In the genomic region with DNA sequence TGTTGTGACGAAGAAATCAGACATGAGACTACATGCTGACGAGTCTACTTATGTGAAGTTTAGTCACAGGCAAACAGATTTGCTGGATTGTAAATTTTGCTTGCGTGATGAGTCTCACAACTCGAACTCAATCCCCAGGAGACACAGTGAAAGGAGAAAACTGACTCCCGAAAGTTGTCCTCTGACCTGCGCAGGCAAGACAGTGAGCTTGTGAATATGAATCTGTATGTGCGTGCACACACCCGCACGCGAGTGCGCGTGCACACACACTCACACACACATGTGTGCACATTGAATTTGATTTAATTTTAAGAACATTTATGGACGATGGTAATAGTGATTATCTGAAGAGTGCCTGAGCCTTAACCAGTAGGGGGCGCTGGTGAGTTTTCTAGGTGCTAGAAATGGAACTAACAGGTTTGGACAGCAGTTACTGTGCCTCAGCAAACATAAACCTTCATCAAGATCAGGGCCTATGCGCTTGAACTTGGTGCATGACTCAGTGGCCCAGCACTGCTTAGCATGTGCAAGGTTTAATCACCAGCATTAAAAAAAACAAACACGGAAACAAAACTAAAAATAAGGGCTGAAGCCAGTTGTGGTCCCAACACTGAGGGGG, we compare ENCODE assay signal across 8 mouse cellular contexts. TPM values are rescaled to one million over a fixed set of nuclear protein-coding genes. Genes with fewer than 3 reads are reported as not detected.
DNase-seq lines count a peak whose midpoint lies in the region; ATAC-seq and TF ChIP-seq lines count a peak whose summit lies in the region.

No protein-coding gene starts in this region.

- H3K79me2 ChIP-seq in liver, adult 2 months (ENCODE audit: control insufficient read depth, insufficient read depth, low read length), result no peaks in the 10 kb centered on the region

- no peaks in the 10 kb centered on the region for H3K36me3 ChIP-seq in kidney, embryonic 14.5 days (ENCODE audit: control insufficient read depth, insufficient read depth, low read length)
- no peaks in the 10 kb centered on the region for H3K36me3 ChIP-seq in embryonic facial prominence, embryonic 13.5 days
- H3K36me3 ChIP-seq in liver, adult 2 months (ENCODE audit: control insufficient read depth, insufficient read depth, low read length), result no peaks in the 10 kb centered on the region

- H3K9me3 ChIP-seq in kidney, embryonic 14.5 days (ENCODE audit: control insufficient read depth, low read length), result no peaks in the 10 kb centered on the region
- no peaks in the 10 kb centered on the region for H3K9me3 ChIP-seq in embryonic facial prominence, embryonic 13.5 days

- 47% methylated on average over 16 of the region's 16 CpGs for WGBS in kidney, embryonic 14.5 days
- WGBS in embryonic facial prominence, embryonic 13.5 days, result 33% methylated on average over 16 of the region's 16 CpGs
- 35% methylated on average over 16 of the region's 16 CpGs for WGBS in liver, adult 2 months

- no peaks in the 10 kb centered on the region for H3K27me3 ChIP-seq in kidney, embryonic 14.5 days (ENCODE audit: control insufficient read depth, insufficient read depth, low read length)
- H3K27me3 ChIP-seq in embryonic facial prominence, embryonic 13.5 days, result peaks cover 7% of the 10 kb centered on the region; the same call in 1 of the 2 replicates
- no peaks in the 10 kb centered on the region for H3K27me3 ChIP-seq in liver, adult 2 months (ENCODE audit: control insufficient read depth, insufficient read depth, low read length)

- no peaks in the 10 kb centered on the region for H3K4me1 ChIP-seq in kidney, embryonic 14.5 days (ENCODE audit: control insufficient read depth, insufficient read depth, low read length)
- H3K4me1 ChIP-seq in embryonic facial prominence, embryonic 13.5 days, result peaks cover 2% of the 10 kb centered on the region; the same call in 1 of the 2 replicates
- H3K4me1 ChIP-seq in liver, adult 2 months (ENCODE audit: control insufficient read depth, insufficient read depth, low read length), result no peaks in the 10 kb centered on the region

- H3K9ac ChIP-seq in kidney, embryonic 14.5 days (ENCODE audit: low read depth, low read length), result no peak overlapping the region
- H3K9ac ChIP-seq in embryonic facial prominence, embryonic 13.5 days, result 0 out of 2 replicates have a peak overlapping the region, but pooled peaks have one; percentile 6
- no peak overlapping the region for H3K9ac ChIP-seq in liver, adult 2 months (ENCODE audit: low read depth, low read length)

- TF ChIP-seq CTCF in liver, adult 2 months (IDR thresholded peaks at IDR 0.05; ENCODE audit: low read depth, low read length), result peak; percentile 10; the same call in 1 of the 2 replicates

- no peak for TF ChIP-seq POLR2A in liver, adult 2 months (IDR thresholded peaks at IDR 0.05; ENCODE audit: extremely low read depth, insufficient read depth, low read length)

- no peak overlapping the region for H3K4me2 ChIP-seq in kidney, embryonic 14.5 days (replicated peaks; ENCODE audit: low read depth, low read length)
- no peak overlapping the region; the same call in 1 of the 2 replicates for H3K4me2 ChIP-seq in embryonic facial prominence, embryonic 13.5 days

- H3K27ac ChIP-seq in kidney, embryonic 14.5 days (ENCODE audit: low read depth, low read length), result no peak overlapping the region
- H3K27ac ChIP-seq in embryonic facial prominence, embryonic 13.5 days, result no peak overlapping the region
- no peak overlapping the region for H3K27ac ChIP-seq in liver, adult 2 months (replicated peaks; ENCODE audit: insufficient read depth, low read depth, low read length)

- no peak for ATAC-seq in kidney, embryonic 14.5 days (ENCODE audit: low FRiP score, low TSS enrichment)
- no peak for ATAC-seq in embryonic facial prominence, embryonic 13.5 days (ENCODE audit: insufficient number of reproducible peaks, insufficient read depth, low FRiP score, low TSS enrichment, low read depth)

- DNase-seq in kidney, adult 11 months, result peak; percentile 37
- peak; percentile 88 for DNase-seq in adrenal gland, postnatal 25 days
- peak; percentile 48 to 85 for DNase-seq in kidney, adult 8-10 months
- peak; percentile 60 for DNase-seq in liver, adult 2 months (ENCODE audit: extremely low read depth, low read depth, low spot score)
- DNase-seq in retina, postnatal 1 day, result peak; percentile 85
- DNase-seq in thymus, postnatal 4 days, result peak; percentile 94

- no peak overlapping the region for H3K4me3 ChIP-seq in kidney, embryonic 14.5 days (ENCODE audit: low read length)
- no peak overlapping the region for H3K4me3 ChIP-seq in embryonic facial prominence, embryonic 13.5 days
- H3K4me3 ChIP-seq in liver, adult 2 months (ENCODE audit: insufficient read depth, low read depth, low read length), result no peak overlapping the region

RNA-seq across cellular contexts. Expression of gene Gucy2e, which starts 35.4 kb away (rescaled TPM):
- polyA plus RNA-seq in kidney, embryonic 14.5 days (2014; fragmentation: Nextera tagmentation; extraction: Ambion mirVana), result 0.07 and 0.11 TPM in 2 replicates
- total RNA-seq in adrenal gland, postnatal 25 days (2021), result not detected in 2 replicates
- 0.45 and 0.62 TPM in 2 replicates for polyA plus RNA-seq in embryonic facial prominence, embryonic 13.5 days (2015; fragmentation: Nextera tagmentation; extraction: Ambion mirVana)
- not detected in 2 replicates for total RNA-seq in liver, adult 2 months (2014; rRNA removed)
- polyA plus RNA-seq in liver, adult 2 months (2012; rRNA removed), result not detected in 2 replicates

RNA-seq across cellular contexts. Expression of gene Cntrob, which starts 51.3 kb away (rescaled TPM):
- 18.4 and 20.1 TPM in 2 replicates for polyA plus RNA-seq in kidney, embryonic 14.5 days (2014; fragmentation: Nextera tagmentation; extraction: Ambion mirVana)
- 10.3 and 13.3 TPM in 2 replicates for total RNA-seq in adrenal gland, postnatal 25 days (2021)
- polyA plus RNA-seq in embryonic facial prominence, embryonic 13.5 days (2015; fragmentation: Nextera tagmentation; extraction: Ambion mirVana), result 30.4 and 33.8 TPM in 2 replicates
- total RNA-seq in liver, adult 2 months (2014; rRNA removed), result 2.5 and 3.0 TPM in 2 replicates
- polyA plus RNA-seq in liver, adult 2 months (2012; rRNA removed), result 3.0 and 3.9 TPM in 2 replicates

RNA-seq across cellular contexts. Expression of gene Trappc1, which starts 51.5 kb away (rescaled TPM):
- polyA plus RNA-seq in kidney, embryonic 14.5 days (2014; fragmentation: Nextera tagmentation; extraction: Ambion mirVana), result 175 and 217 TPM in 2 replicates
- 80.8 and 86.2 TPM in 2 replicates for total RNA-seq in adrenal gland, postnatal 25 days (2021)
- 177 and 187 TPM in 2 replicates for polyA plus RNA-seq in embryonic facial prominence, embryonic 13.5 days (2015; fragmentation: Nextera tagmentation; extraction: Ambion mirVana)
- 37.5 and 40.9 TPM in 2 replicates for total RNA-seq in liver, adult 2 months (2014; rRNA removed)
- 35.1 and 38.3 TPM in 2 replicates for polyA plus RNA-seq in liver, adult 2 months (2012; rRNA removed)

RNA-seq across cellular contexts. Expression of gene Kcnab3, which starts 53.8 kb away (rescaled TPM):
- polyA plus RNA-seq in kidney, embryonic 14.5 days (2014; fragmentation: Nextera tagmentation; extraction: Ambion mirVana), result 1.4 and 3.2 TPM in 2 replicates
- total RNA-seq in adrenal gland, postnatal 25 days (2021), result 7.3 and 9.7 TPM in 2 replicates
- 1.8 and 2.5 TPM in 2 replicates for polyA plus RNA-seq in embryonic facial prominence, embryonic 13.5 days (2015; fragmentation: Nextera tagmentation; extraction: Ambion mirVana)
- 0.13 and 0.28 TPM in 2 replicates for total RNA-seq in liver, adult 2 months (2014; rRNA removed)
- polyA plus RNA-seq in liver, adult 2 months (2012; rRNA removed), result 0.50 and 0.84 TPM in 2 replicates

Comparison
In these comparisons a context has a peak if more than half of its experiments do, and no peak if none do; other contexts are left out.
1. DNase-seq: peak in every context shown above with its lines; median percentile 94 in thymus, postnatal 4 days; 88 in adrenal gland, postnatal 25 days; 85 in retina, postnatal 1 day; 66 in kidney, adult 8-10 months; 60 in liver, adult 2 months; 37 in kidney, adult 11 months.